Mouse (Mus musculus): ENCODE measurements around the gene Aldh1l1. TPM values are rescaled to one million over a fixed set of nuclear protein-coding genes. Genes with fewer than 3 reads are reported as not detected.

Aldh1l1 gene
- polyA plus RNA-seq, 1 experiment from 2014 or later, result 6.5 TPM

GRCm38 (mm10) chr6:90648391-90648790 is 162.2 kb downstream of the Aldh1l1 start:
- Histone ChIP-seq H3K4me3 (ENCODE audit: low read length) (no peak overlapping the region), H3K27ac (ENCODE audit: low read length) (no peak overlapping the region), H3K27me3 (ENCODE audit: control insufficient read depth, insufficient read depth, low read length) (no peaks in the 10 kb centered on the region), H3K36me3 (ENCODE audit: control insufficient read depth, insufficient read depth) (no peaks in the 10 kb centered on the region), H3K4me2 (ENCODE audit: low read depth, low read length) (no peak overlapping the region), H3K9me3 (replicated peaks; ENCODE audit: control insufficient read depth, low read length) (no peaks in the 10 kb centered on the region; the same call in 1 of the 2 replicates), H3K9ac (ENCODE audit: low read length) (no peak overlapping the region), H3K4me1 (ENCODE audit: control insufficient read depth, insufficient read depth, low read length) (no peaks in the 10 kb centered on the region)
- whole genome bisulfite sequencing, result 91% methylated on average over 6 of the region's 6 CpGs
- no peak for ATAC-seq (replicated peaks; ENCODE audit: extremely low read depth, insufficient read depth, low FRiP score)

- H3K4me2 ChIP-seq (ENCODE audit: low read depth, low read length), result no peak overlapping the region
- H3K4me3 ChIP-seq (ENCODE audit: low read length), result no peak overlapping the region
- no peaks in the 10 kb centered on the region for H3K27me3 ChIP-seq (ENCODE audit: control insufficient read depth, insufficient read depth, low read length)
- no peak for ATAC-seq (replicated peaks; ENCODE audit: extremely low read depth, insufficient read depth, low FRiP score)
- no peaks in the 10 kb centered on the region for H3K4me1 ChIP-seq (ENCODE audit: control insufficient read depth, insufficient read depth, low read length)
- H3K9ac ChIP-seq (ENCODE audit: low read length), result no peak overlapping the region
- H3K36me3 ChIP-seq (ENCODE audit: control insufficient read depth, insufficient read depth), result no peaks in the 10 kb centered on the region
- no peaks in the 10 kb centered on the region; the same call in 1 of the 2 replicates for H3K9me3 ChIP-seq (replicated peaks; ENCODE audit: control insufficient read depth, low read length)
- H3K27ac ChIP-seq (ENCODE audit: low read length), result no peak overlapping the region
- WGBS, result 56% methylated on average over 4 of the region's 4 CpGs
These were observed 163.1 kb downstream of the Aldh1l1 start for GRCm38 (mm10) chr6:90649279-90649678.

Other genes with a start within 250 kb of the Aldh1l1 start
- gene Vmn1r54, start 240.1 kb upstream of the Aldh1l1 start, polyA plus RNA-seq (2015; fragmentation: Nextera tagmentation; extraction: Ambion mirVana), result not detected in 2 replicates
- not detected in 2 replicates for gene BC048671, start 185.2 kb upstream of the Aldh1l1 start, polyA plus RNA-seq (2015; fragmentation: Nextera tagmentation; extraction: Ambion mirVana)
- gene Chst13, start 161.2 kb upstream of the Aldh1l1 start, polyA plus RNA-seq (2015; fragmentation: Nextera tagmentation; extraction: Ambion mirVana), result not detected in 2 replicates
- gene Uroc1, start 153.1 kb upstream of the Aldh1l1 start, polyA plus RNA-seq (2015; fragmentation: Nextera tagmentation; extraction: Ambion mirVana), result 0.11 TPM in 1 of 2 replicates, not detected in the other
- 6.2 and 6.3 TPM in 2 replicates for gene Zxdc, start 116.9 kb upstream of the Aldh1l1 start, polyA plus RNA-seq (2015; fragmentation: Nextera tagmentation; extraction: Ambion mirVana)
- 0.50 and 0.62 TPM in 2 replicates for gene Cfap100, start 57.6 kb upstream of the Aldh1l1 start, polyA plus RNA-seq (2015; fragmentation: Nextera tagmentation; extraction: Ambion mirVana)
- gene Klf15, start 23.9 kb upstream of the Aldh1l1 start, polyA plus RNA-seq (2015; fragmentation: Nextera tagmentation; extraction: Ambion mirVana), result 28.2 and 28.7 TPM in 2 replicates
- gene Slc41a3, start 118.3 kb downstream of the Aldh1l1 start, polyA plus RNA-seq (2015; fragmentation: Nextera tagmentation; extraction: Ambion mirVana), result 10.0 and 11.9 TPM in 2 replicates

Data from heart, embryonic 16.5 days (tissue).